Mouse (Mus musculus) frontal cortex, postnatal 25 days (tissue): ENCODE results near the gene Prr29.
A peak's percentile ranks its signal among the peaks of the same experiment; 100 is the strongest.

Experiments
- DNase-seq, 2 experiments: peaks; one replicate each; pipeline ENCODE4 v3.0.0; 2022; ENCODE audit warnings: low spot score in 2 of 2

The Prr29 gene

DNA sequence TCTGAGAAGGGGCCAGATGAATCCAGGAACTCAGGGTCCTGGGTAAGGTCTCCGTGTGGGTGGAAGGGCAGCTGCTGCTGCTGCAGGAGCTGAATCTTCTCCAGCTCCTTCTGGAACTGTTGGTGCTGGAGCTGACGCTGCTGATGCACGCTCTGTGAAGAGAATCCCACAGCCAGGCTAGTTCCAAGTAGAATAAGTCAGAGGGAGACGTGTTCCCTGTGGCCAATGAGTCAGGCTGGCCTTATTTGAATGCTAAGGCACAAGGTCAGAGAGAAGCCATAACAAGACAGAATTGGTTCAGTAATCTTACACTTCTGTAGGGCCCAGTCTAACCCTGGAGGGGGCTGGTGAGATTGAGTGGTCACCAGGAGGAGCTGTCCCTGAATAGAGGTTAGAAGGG lies 44.7 kb downstream of the Prr29 start:
- no peak for DNase-seq

DNA sequence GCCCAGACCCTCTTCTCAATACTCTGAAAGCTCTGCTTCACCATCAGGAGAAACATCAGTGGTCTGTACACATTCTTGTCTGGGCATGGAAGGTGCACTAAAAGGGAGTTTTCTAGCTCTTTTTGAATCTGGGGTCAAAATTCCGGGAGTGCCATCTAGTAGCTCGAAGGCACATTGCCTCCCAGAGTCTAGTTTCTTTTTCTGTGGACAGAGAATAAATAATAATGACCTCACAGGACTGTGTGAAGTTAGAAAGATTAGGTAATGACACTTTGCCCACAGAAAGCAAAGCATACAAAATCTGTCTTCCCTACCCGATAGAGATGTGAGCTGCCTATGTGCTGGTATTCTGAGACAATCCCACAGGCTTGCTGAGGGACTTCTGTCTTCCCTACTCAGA lies 45.2 kb downstream of the Prr29 start:
- no peak for DNase-seq

DNA sequence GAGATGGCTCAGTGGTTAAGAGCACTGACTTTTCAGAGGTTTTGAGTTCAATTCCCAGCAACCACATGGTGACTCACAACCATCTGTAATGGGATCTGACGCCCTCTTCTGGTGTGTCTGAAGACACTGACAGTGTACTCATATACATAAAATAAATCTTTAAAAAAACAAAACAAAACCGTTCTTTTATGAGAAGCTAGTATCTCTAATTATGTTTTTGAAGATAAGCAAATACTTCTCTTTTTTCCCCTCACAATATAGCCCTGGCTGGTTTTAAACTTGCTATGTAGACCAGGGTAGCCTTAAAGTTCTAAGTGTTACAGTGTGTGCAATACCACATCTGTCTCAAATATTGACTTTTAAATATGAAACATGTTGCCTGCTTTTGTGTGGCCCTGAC lies 45.9 kb downstream of the Prr29 start:
- no peak for DNase-seq

DNA sequence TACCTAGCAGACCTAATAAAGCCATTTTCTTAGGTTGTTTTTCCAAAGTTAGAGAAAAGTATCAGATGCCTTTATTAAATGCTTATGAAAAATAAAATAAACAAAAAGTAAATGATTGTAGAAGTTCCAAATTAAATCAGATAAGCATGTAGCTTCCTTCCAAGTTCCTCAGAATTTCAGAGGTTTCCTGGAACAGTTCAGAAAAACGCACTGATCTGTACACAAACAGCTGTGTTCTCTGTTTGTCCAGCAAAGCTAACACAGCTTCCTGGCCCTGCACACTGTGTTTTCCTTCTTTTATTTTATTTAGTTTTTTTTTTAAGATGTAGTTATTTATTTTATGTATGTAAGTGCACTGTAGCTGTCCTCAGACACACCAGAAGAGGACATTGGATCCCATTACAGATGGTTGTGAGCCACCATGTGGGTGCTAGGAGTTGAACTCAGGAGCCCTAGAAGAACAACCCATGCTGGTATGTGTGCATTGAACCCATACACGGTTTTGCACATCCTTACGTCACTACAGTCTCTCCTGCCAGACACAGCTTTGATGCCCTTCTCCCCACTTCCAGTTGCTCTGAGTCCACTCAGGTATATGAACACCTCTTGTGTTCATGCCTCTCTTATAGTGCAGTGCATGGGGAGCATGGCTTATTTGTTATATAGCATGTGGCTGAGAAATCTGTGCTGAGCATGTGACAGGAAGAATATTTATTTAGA lies 47.5 kb downstream of the Prr29 start:
- no peak for DNase-seq

DNA sequence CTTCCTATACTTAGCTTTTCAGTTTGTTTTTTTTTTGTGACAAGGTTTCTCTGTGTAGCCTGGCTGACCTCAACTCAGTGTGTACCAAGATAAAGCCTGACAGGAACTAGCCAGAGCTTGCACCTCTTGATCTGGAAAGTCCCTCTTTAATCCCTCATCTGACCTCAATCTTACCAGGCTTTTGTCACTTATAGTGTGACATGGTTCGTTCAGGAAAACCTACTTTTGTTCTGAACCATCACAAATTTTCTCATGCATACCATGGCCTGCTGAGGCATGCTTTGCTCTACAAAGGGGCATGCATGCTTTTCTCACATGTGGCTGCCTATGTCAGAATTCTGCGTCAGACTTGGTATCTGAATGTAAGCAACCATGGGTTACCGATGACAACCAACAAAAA lies 51.1 kb downstream of the Prr29 start:
- no peak for DNase-seq

DNA sequence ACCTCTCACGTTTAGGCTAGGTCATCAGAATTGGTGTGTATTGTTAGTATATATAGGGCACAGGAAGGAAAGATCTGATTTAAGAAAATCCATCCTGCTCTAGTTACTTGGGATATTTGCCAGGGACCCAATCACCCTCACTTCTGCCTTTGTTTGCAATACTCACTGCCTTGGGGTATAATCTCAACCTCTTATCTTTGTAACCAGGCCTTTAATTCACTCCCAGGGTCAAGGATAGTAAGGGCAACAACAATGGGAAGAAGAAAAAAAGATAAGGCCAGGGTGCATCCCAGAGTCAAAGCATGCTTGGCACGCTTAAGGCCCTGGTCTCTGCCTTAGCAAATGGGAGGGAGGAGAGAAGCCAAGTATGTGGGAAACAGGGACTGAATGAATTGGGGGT lies 52.6 kb downstream of the Prr29 start:
- DNase-seq = no peak

DNA sequence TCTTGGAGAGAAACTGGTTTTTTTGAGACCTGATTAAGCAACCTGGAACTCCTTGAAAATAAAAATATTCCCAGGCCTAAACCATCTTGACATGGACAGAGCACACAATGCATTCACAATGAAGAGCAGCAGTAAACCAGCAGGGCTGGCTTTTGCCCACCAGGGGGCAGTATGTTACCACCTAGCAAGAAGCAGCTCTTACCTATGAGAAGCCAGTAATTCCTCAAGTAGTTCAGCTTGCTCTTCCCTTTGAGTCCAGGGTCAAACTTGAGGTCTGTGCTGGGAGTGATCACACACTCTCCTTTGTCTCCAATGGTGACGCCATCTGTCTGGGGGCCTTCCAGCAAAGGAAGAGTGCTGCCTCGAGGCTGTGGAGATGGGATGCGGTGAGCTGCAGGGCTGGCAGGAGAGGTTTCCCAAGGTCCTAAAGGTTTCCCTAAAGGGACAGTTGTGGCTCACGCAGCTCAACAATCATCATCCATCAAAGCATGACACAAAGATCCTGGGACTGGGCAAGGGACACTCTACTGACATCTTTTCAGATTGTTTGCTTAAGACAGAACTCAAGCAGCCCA lies 53.4 kb downstream of the Prr29 start:
- peak; percentile 71 to 73 for DNase-seq

DNA sequence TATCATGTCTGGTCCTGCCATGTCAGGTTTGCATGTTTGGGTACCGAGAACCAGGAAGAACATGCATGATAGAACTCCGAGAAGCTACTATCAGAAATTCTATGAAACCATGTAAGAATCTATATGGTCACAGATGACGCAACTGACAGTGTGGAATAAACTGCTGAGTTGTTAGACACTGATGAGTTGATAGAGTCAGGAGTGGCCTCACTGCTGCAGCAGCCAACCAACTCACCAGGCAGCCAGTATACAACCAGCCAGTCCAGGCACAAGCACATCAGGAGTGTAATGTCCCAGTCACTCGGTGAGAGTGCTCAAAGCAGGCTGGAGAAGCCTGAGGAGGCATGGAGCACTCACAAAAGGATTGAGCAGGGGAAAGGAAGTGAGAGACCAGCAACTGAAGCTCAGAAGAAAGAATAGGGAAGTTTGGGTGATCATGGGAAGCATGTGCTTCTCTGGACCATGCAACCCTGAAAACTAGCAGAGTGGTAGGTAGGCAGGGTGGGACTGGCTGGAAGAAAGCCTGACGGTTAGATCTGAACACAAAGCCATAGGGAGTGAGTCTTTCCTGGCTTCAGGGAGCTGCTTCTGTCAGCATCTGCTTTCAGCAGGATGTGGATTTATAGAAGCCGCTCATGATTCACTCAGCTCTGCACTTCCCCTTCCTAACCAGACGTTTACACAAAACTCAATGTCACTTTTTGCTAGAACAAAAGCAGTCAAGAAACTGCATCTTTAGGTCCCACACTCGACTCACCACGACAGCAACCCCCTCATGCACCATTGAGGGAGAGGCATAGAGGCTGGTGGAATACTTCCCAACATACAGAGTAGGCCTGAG lies 54.2 kb downstream of the Prr29 start:
- DNase-seq = no peak

DNA sequence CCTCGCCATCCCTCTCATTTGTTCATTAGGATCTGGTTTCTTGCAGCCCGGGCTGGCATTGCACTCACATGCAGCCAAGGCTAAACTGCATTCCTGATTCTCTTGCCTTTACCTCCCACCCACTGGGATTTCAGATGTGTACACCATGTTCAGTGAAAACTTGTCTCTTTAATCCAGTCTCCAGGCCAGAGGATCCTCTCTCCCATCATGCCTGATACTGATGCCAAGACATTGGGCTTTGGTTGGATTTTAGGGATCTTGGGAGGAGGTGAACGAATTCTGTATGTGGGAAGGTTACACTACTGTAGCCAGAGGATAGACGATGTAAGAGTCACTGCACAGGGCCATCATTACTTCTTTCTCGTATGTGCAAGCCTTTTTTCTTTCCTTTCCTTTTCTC lies 59.9 kb downstream of the Prr29 start:
- no peak for DNase-seq

DNA sequence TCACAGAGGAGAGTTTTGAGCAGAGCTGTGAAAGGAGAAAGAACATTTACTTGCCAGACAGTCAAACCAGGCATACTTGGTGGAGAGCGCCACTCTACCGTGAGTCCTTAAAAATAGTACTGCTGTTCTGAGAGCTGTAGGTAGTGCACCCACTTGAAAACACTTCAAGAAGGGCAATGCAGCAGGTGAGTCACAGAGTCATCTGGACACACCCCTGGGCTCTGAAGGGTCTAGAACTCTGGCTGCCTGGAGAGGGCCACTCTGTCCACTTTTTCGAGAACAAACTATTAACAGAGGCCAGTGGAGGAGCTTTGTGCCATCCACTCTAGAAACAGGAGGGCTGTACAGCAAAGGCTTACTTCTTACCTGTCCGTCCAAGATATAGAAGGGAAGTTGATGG lies 61.2 kb downstream of the Prr29 start:
- DNase-seq = no peak
